Mouse (Mus musculus): ENCODE measurements around the gene Zfp768. TPM values are rescaled to one million over a fixed set of nuclear protein-coding genes. Genes with fewer than 3 reads are reported as not detected.

The Zfp768 gene
- polyA plus RNA-seq, 1 experiment from 2014 or later, result 17.6 TPM

- Histone ChIP-seq H3K4me2 (ENCODE audit: low read depth, low read length) (no peak overlapping the region), H3K27me3 (ENCODE audit: control insufficient read depth, insufficient read depth, low read depth, low read length) (no peaks in the 10 kb centered on the region), H3K4me1 (replicated peaks; ENCODE audit: control insufficient read depth, insufficient read depth, low read length) (no peaks in the 10 kb centered on the region), H3K9me3 (ENCODE audit: control insufficient read depth, low read length) (no peaks in the 10 kb centered on the region), H3K36me3 (ENCODE audit: control insufficient read depth, insufficient read depth, low read length) (no peaks in the 10 kb centered on the region), H3K9ac (ENCODE audit: low read length) (no peak overlapping the region), H3K4me3 (ENCODE audit: low read length) (no peak overlapping the region), H3K27ac (ENCODE audit: low read length) (no peak overlapping the region)
- ATAC-seq (ENCODE audit: low read depth), result no peak
- WGBS, result 80% methylated on average over 7 of the region's 7 CpGs
Observed at GRCm38 (mm10) chr7:127324944-127325343, 20.4 kb downstream of the Zfp768 start.

DNA sequence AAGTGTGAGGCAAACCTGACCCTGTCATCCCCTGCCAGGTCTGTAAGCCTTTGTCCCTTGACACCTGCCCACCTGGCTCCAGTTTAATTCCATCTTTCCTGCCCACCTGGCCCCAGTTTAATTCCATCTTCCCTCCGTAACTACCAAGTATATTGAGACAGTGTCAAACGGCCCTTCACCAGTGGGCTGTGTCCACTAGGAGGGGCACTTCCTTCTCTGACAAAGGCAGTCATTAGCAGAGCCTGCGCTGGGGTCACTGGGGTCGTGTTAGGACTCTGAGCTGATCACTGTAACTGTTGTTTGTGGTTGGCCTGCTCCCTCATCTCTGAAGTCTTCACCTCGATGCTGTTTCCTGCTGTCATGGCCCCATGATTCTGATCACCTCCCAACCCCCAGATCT, 23.3 kb downstream of the Zfp768 start:
- no peak overlapping the region for H3K4me3 ChIP-seq (ENCODE audit: low read length)
- 36% methylated on average over 5 of the region's 5 CpGs for WGBS
- no peak overlapping the region for H3K9ac ChIP-seq (ENCODE audit: low read length)
- H3K9me3 ChIP-seq (ENCODE audit: control insufficient read depth, low read length), result no peaks in the 10 kb centered on the region
- no peak overlapping the region for H3K27ac ChIP-seq (ENCODE audit: low read length)
- H3K36me3 ChIP-seq (ENCODE audit: control insufficient read depth, insufficient read depth, low read length), result no peaks in the 10 kb centered on the region
- H3K4me1 ChIP-seq (replicated peaks; ENCODE audit: control insufficient read depth, insufficient read depth, low read length), result no peaks in the 10 kb centered on the region
- H3K27me3 ChIP-seq (ENCODE audit: control insufficient read depth, insufficient read depth, low read depth, low read length), result no peaks in the 10 kb centered on the region
- no peak for ATAC-seq (ENCODE audit: low read depth)
- H3K4me2 ChIP-seq (ENCODE audit: low read depth, low read length), result no peak overlapping the region

DNA sequence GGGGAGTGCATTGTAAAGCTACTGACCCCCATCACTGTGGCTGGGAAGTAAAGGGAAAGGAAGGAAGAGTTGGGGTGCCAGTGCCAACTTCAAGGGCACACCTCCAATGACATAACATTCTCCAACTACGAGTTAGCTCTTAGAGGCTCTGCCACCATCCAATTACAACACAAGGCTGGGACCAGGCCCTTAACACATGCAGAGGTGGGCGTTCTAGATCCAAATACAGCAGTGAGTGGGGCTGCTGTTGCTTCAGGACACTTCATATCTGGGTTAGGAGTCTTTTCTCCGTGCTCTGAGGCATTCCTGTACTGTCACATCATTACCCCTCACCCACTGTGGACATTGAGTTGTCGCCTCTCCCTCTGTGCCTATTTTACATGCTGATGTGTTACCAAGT, 24.3 kb downstream of the Zfp768 start:
- Histone ChIP-seq H3K9ac (ENCODE audit: low read length) (no peak overlapping the region), H3K4me2 (ENCODE audit: low read depth, low read length) (no peak overlapping the region), H3K36me3 (ENCODE audit: control insufficient read depth, insufficient read depth, low read length) (no peaks in the 10 kb centered on the region), H3K27ac (ENCODE audit: low read length) (no peak overlapping the region), H3K27me3 (ENCODE audit: control insufficient read depth, insufficient read depth, low read depth, low read length) (no peaks in the 10 kb centered on the region), H3K4me3 (ENCODE audit: low read length) (no peak overlapping the region), H3K4me1 (replicated peaks; ENCODE audit: control insufficient read depth, insufficient read depth, low read length) (no peaks in the 10 kb centered on the region), H3K9me3 (ENCODE audit: control insufficient read depth, low read length) (no peaks in the 10 kb centered on the region)
- ATAC-seq (ENCODE audit: low read depth), result no peak
- WGBS, result 57% methylated on average over 4 of the region's 4 CpGs

DNA sequence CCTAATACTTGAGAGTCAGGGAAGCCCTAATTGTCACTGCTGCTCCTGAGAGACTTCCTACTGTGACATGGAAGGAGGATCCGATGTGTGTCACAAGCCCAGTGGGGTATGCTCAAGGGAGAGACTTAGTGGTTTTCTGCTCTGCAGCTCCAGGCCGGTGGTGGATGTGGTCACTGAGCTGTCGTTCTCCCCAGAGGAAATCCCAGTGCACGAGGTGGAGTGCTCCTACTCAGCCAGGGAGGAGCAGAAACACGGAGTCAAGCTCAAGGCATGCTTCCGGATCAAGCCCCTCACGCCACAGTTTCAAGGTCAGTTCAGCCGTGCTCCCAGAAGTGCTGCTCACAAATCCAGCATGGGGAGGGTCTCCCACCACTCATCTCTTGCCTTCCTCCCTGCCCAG, 31.5 kb downstream of the Zfp768 start:
- no peak overlapping the region for H3K27ac ChIP-seq (ENCODE audit: low read length)
- no peak overlapping the region for H3K9ac ChIP-seq (ENCODE audit: low read length)
- no peaks in the 10 kb centered on the region for H3K27me3 ChIP-seq (ENCODE audit: control insufficient read depth, insufficient read depth, low read depth, low read length)
- H3K4me2 ChIP-seq (ENCODE audit: low read depth, low read length), result no peak overlapping the region
- ATAC-seq (ENCODE audit: low read depth), result no peak
- no peaks in the 10 kb centered on the region for H3K4me1 ChIP-seq (replicated peaks; ENCODE audit: control insufficient read depth, insufficient read depth, low read length)
- no peak overlapping the region for H3K4me3 ChIP-seq (ENCODE audit: low read length)
- no peaks in the 10 kb centered on the region for H3K9me3 ChIP-seq (ENCODE audit: control insufficient read depth, low read length)
- 28% methylated on average over 8 of the region's 8 CpGs for WGBS
- H3K36me3 ChIP-seq (ENCODE audit: control insufficient read depth, insufficient read depth, low read length), result no peaks in the 10 kb centered on the region

DNA sequence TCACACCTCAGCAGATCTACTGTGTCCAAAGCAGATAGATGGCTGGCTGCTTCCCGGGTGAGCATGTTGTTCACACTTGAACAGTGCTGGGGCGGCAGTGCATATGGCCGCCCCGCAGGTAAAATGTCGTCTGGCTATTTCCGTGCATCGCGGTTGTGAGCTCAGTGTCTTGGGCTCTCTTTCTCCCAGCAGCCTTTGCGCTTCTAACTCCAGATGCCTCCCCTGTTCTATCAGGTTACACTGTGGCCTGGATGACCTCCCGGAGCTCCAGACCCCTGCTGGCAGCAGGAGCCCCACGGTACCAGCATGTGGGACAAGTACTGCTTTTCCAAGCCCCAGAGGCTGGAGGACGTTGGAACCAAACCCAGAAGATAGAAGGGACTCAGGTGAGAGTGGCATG, 35.4 kb downstream of the Zfp768 start:
- H3K27me3 ChIP-seq (ENCODE audit: control insufficient read depth, insufficient read depth, low read depth, low read length), result no peaks in the 10 kb centered on the region
- ATAC-seq (ENCODE audit: low read depth), result no peak
- no peak overlapping the region for H3K4me2 ChIP-seq (ENCODE audit: low read depth, low read length)
- H3K36me3 ChIP-seq (ENCODE audit: control insufficient read depth, insufficient read depth, low read length), result no peaks in the 10 kb centered on the region
- H3K9ac ChIP-seq (ENCODE audit: low read length), result no peak overlapping the region
- no peaks in the 10 kb centered on the region for H3K4me1 ChIP-seq (replicated peaks; ENCODE audit: control insufficient read depth, insufficient read depth, low read length)
- H3K4me3 ChIP-seq (ENCODE audit: low read length), result no peak overlapping the region
- WGBS, result 60% methylated on average over 12 of the region's 12 CpGs
- no peaks in the 10 kb centered on the region for H3K9me3 ChIP-seq (ENCODE audit: control insufficient read depth, low read length)
- H3K27ac ChIP-seq (ENCODE audit: low read length), result no peak overlapping the region

- Histone ChIP-seq H3K36me3 (ENCODE audit: control insufficient read depth, insufficient read depth, low read length) (no peaks in the 10 kb centered on the region), H3K9ac (ENCODE audit: low read length) (no peak overlapping the region), H3K27me3 (ENCODE audit: control insufficient read depth, insufficient read depth, low read depth, low read length) (no peaks in the 10 kb centered on the region), H3K4me3 (ENCODE audit: low read length) (no peak overlapping the region), H3K9me3 (ENCODE audit: control insufficient read depth, low read length) (no peaks in the 10 kb centered on the region), H3K4me1 (replicated peaks; ENCODE audit: control insufficient read depth, insufficient read depth, low read length) (no peaks in the 10 kb centered on the region), H3K27ac (ENCODE audit: low read length) (no peak overlapping the region), H3K4me2 (ENCODE audit: low read depth, low read length) (no peak overlapping the region)
- peak; percentile 72; the same call in 1 of the 2 replicates for ATAC-seq (ENCODE audit: low read depth)
- 59% methylated on average over 4 of the region's 4 CpGs for WGBS
Observed at GRCm38 (mm10) chr7:127308887-127309286, 36.5 kb downstream of the Zfp768 start.

GRCm38 (mm10) chr7:127308431-127308830, 37.0 kb downstream of the Zfp768 start:
- Histone ChIP-seq H3K4me3 (ENCODE audit: low read length) (no peak overlapping the region), H3K27ac (ENCODE audit: low read length) (no peak overlapping the region), H3K36me3 (ENCODE audit: control insufficient read depth, insufficient read depth, low read length) (no peaks in the 10 kb centered on the region), H3K4me2 (ENCODE audit: low read depth, low read length) (no peak overlapping the region), H3K27me3 (ENCODE audit: control insufficient read depth, insufficient read depth, low read depth, low read length) (no peaks in the 10 kb centered on the region), H3K9ac (ENCODE audit: low read length) (no peak overlapping the region), H3K4me1 (replicated peaks; ENCODE audit: control insufficient read depth, insufficient read depth, low read length) (no peaks in the 10 kb centered on the region), H3K9me3 (ENCODE audit: control insufficient read depth, low read length) (no peaks in the 10 kb centered on the region)
- 71% methylated on average over 2 of the region's 2 CpGs for WGBS
- no peak for ATAC-seq (ENCODE audit: low read depth)

GRCm38 (mm10) chr7:127297586-127298193, 47.7 kb downstream of the Zfp768 start:
- Histone ChIP-seq H3K4me2 (ENCODE audit: low read depth, low read length) (no peak overlapping the region), H3K27ac (ENCODE audit: low read length) (no peak overlapping the region), H3K27me3 (ENCODE audit: control insufficient read depth, insufficient read depth, low read depth, low read length) (no peaks in the 10 kb centered on the region), H3K9me3 (ENCODE audit: control insufficient read depth, low read length) (no peaks in the 10 kb centered on the region), H3K4me3 (ENCODE audit: low read length) (no peak overlapping the region), H3K36me3 (ENCODE audit: control insufficient read depth, insufficient read depth, low read length) (no peaks in the 10 kb centered on the region), H3K9ac (ENCODE audit: low read length) (no peak overlapping the region), H3K4me1 (replicated peaks; ENCODE audit: control insufficient read depth, insufficient read depth, low read length) (no peaks in the 10 kb centered on the region)
- WGBS, result 88% methylated on average over 5 of the region's 5 CpGs
- ATAC-seq (ENCODE audit: low read depth), result no peak

- no peak for ATAC-seq (ENCODE audit: low read depth)
- H3K27ac ChIP-seq (ENCODE audit: low read length), result no peak overlapping the region
- H3K4me1 ChIP-seq (replicated peaks; ENCODE audit: control insufficient read depth, insufficient read depth, low read length), result no peaks in the 10 kb centered on the region
- no peaks in the 10 kb centered on the region for H3K36me3 ChIP-seq (ENCODE audit: control insufficient read depth, insufficient read depth, low read length)
- no peak overlapping the region for H3K9ac ChIP-seq (ENCODE audit: low read length)
- H3K4me3 ChIP-seq (ENCODE audit: low read length), result no peak overlapping the region
- WGBS, result 73% methylated on average over 5 of the region's 5 CpGs
- no peaks in the 10 kb centered on the region for H3K9me3 ChIP-seq (ENCODE audit: control insufficient read depth, low read length)
- no peaks in the 10 kb centered on the region for H3K27me3 ChIP-seq (ENCODE audit: control insufficient read depth, insufficient read depth, low read depth, low read length)
- H3K4me2 ChIP-seq (ENCODE audit: low read depth, low read length), result no peak overlapping the region
Observed at GRCm38 (mm10) chr7:127296786-127297555, 48.4 kb downstream of the Zfp768 start.

All from lung, embryonic 16.5 days (tissue).